Mouse (Mus musculus) MEL (cell line): ENCODE measurements around the gene Siva1. TPM values are rescaled to one million over a fixed set of nuclear protein-coding genes. Genes with fewer than 3 reads are reported as not detected.

Experiments used
- DNase-seq: peaks from one replicate; pipeline ENCODE4 v3.0.0; 2011; ENCODE audit warnings: low read depth, low spot score
- H3K27ac ChIP-seq: 2 replicates; pipeline ENCODE4 v1.5.1; 2012; ENCODE audit warnings: low read depth, mild to moderate bottlenecking, control low read depth, low read length, moderate library complexity; ENCODE audit not compliant: control insufficient read depth
- H3K27me3 ChIP-seq, 2 experiments: fragments of 150-350 bp in 1 of 2; sonication (generic) in 1 of 2; 2 replicates each; pipeline ENCODE4 v1.6.1; 2012; ENCODE audit warnings: low read length in 2 of 2, mild to moderate bottlenecking in 2 of 2, improper control_type of control experiment in 1 of 2, moderate library complexity in 1 of 2; ENCODE audit not compliant: insufficient read depth in 2 of 2, control insufficient read depth in 1 of 2
- H3K36me3 ChIP-seq, 2 experiments: 2 replicates each; pipeline ENCODE4 v1.6.1; 2012 to 2014; ENCODE audit warnings: low read length in 2 of 2, improper control_type of control experiment in 1 of 2, inconsistent platforms in 1 of 2, mild to moderate bottlenecking in 1 of 2; ENCODE audit not compliant: insufficient read depth in 2 of 2, control insufficient read depth in 1 of 2
- H3K4me1 ChIP-seq, 2 experiments: fragments of 150-350 bp in 1 of 2; sonication (generic) in 1 of 2; 2 replicates each; pipeline ENCODE4 v1.6.1; 2012; ENCODE audit warnings: low read length in 2 of 2, improper control_type of control experiment in 1 of 2, mild to moderate bottlenecking in 1 of 2; ENCODE audit not compliant: insufficient read depth in 2 of 2, control insufficient read depth in 1 of 2
- H3K4me3 ChIP-seq, 2 experiments: fragments of 150-350 bp in 1 of 2; sonication (generic) in 1 of 2; 2 replicates each; pipeline ENCODE4 v1.5.1; 2012; ENCODE audit warnings: low read depth in 2 of 2, low read length in 2 of 2, mild to moderate bottlenecking in 2 of 2, moderate library complexity in 2 of 2, control low read depth in 1 of 2, improper control_type of control experiment in 1 of 2; ENCODE audit not compliant: control insufficient read depth in 1 of 2, insufficient read depth in 1 of 2
- H3K79me2 ChIP-seq: 2 replicates; pipeline ENCODE4 v1.6.1; 2012; ENCODE audit warnings: mild to moderate bottlenecking, low read length, moderate library complexity; ENCODE audit not compliant: control insufficient read depth, poor library complexity, insufficient read depth
- H3K9ac ChIP-seq: 2 replicates; pipeline ENCODE4 v1.6.1; 2012; ENCODE audit warnings: low read depth, mild to moderate bottlenecking, control low read depth, low read length, moderate library complexity; ENCODE audit not compliant: control insufficient read depth, poor library complexity, severe bottlenecking
- H3K9me3 ChIP-seq: fragments of 150-350 bp; sonication (generic); replicated peaks from 2 replicates; pipeline ENCODE4 v1.6.1; 2012; ENCODE audit warnings: mild to moderate bottlenecking, low read length, improper control_type of control experiment, moderate library complexity; ENCODE audit not compliant: insufficient read depth
- GATA1 ChIP-seq: IDR thresholded peaks from 2 replicates; pipeline ENCODE4 v1.6.1; 2011; ENCODE audit warnings: low read depth, low read length, improper control_type of control experiment
- JUND ChIP-seq: IDR thresholded peaks from 2 replicates; pipeline ENCODE4 v1.6.1; 2011; ENCODE audit warnings: low read depth, mild to moderate bottlenecking, improper control_type of control experiment, low read length
- MAFK ChIP-seq: IDR thresholded peaks from 2 replicates; pipeline ENCODE4 v1.6.1; 2011; ENCODE audit warnings: low read depth, mild to moderate bottlenecking, low read length, improper control_type of control experiment, borderline replicate concordance
- MYB ChIP-seq: IDR thresholded peaks from 2 replicates; pipeline ENCODE4 v1.6.1; 2011; ENCODE audit warnings: mild to moderate bottlenecking, low read depth, low read length, improper control_type of control experiment
- POLR2A ChIP-seq, 2 experiments: IDR thresholded peaks; 2 replicates each; pipeline ENCODE4 v1.6.1; 2011 to 2012; ENCODE audit warnings: low read length in 2 of 2, mild to moderate bottlenecking in 2 of 2, control low read depth in 1 of 2, improper control_type of control experiment in 1 of 2, low read depth in 1 of 2, moderate library complexity in 1 of 2; ENCODE audit not compliant: control insufficient read depth in 1 of 2, insufficient read depth in 1 of 2, poor library complexity in 1 of 2
- RAD21 ChIP-seq: IDR thresholded peaks from 2 replicates; pipeline ENCODE4 v1.6.1; 2011; ENCODE audit warnings: mild to moderate bottlenecking, low read depth, low read length, improper control_type of control experiment
- ZKSCAN1 ChIP-seq: IDR thresholded peaks from 2 replicates; pipeline ENCODE4 v1.6.1; 2012; ENCODE audit warnings: low read depth, mild to moderate bottlenecking, inconsistent platforms, low read length, improper control_type of control experiment, moderate library complexity
- polyA plus RNA-seq, 2 experiments: library from polyadenylated mRNA; stranded (reverse) in 1 of 2; unstranded in 1 of 2; fragments of >175 nt in 1 of 2; fragments of >200 nt in 1 of 2; gene quantifications; 2 replicates each; pipeline versions ENCODE4 v1.2.1 to v1.2.4; 2012; ENCODE audit warnings: low replicate concordance in 2 of 2, low read depth in 1 of 2; ENCODE audit not compliant: insufficient read length in 2 of 2, insufficient read depth in 1 of 2, missing spikeins in 1 of 2
- total RNA-seq: library from RNA; depleted of rRNA; stranded (reverse); fragments of 300-350 nt; gene quantifications from 2 replicates; pipeline ENCODE4 v1.2.3, GENCODE M21; 2012

Gene Siva1
- total and polyA plus RNA-seq, 3 experiments = 531 to 659 TPM; not detected in 1

DNA sequence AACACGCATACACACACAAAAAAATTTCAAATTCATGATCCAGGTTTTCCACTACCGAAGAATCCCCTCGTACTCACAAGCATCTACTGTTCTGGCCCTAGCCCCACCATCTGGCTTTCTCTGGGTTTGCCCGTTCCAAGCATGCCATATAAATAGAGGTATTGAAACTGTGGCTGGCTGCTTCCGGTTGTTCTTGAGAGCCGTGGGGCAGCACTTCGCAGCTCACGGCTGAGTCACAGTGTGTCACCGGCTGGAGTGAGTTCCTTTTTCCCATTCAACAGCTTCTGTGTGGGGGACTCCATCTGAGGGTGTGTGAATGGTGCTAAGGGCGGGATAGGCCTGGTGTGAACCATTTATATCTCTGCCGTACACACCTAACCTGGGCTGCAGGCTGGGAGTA is 27.3 kb upstream of the Siva1 start:
- no peaks in the 10 kb centered on the region for H3K9me3 ChIP-seq
- peak; percentile 96 for DNase-seq
- peaks cover 6% of the 10 kb centered on the region; the same call in 1 of the 2 replicates for H3K79me2 ChIP-seq
- H3K36me3 ChIP-seq = peaks cover 0 to 26% of the 10 kb centered on the region in 2 experiments; a peak in 2 of 4 replicates
- H3K9ac ChIP-seq = peak overlapping the region; percentile 42
- H3K27ac ChIP-seq = peak overlapping the region; percentile 57
- peak; percentile 39; the same call in 1 of the 2 replicates for TF ChIP-seq GATA1
- TF ChIP-seq JUND = no peak
- H3K27me3 ChIP-seq = no peaks in the 10 kb centered on the region
- no peak overlapping the region for H3K4me3 ChIP-seq
- H3K4me1 ChIP-seq = peaks cover 17 to 36% of the 10 kb centered on the region in 2 experiments

- peak; percentile 69; the same call in 1 of the 2 replicates for TF ChIP-seq GATA1
- no peak for TF ChIP-seq RAD21
- TF ChIP-seq MAFK = no peak
- TF ChIP-seq MYB = no peak
- TF ChIP-seq ZKSCAN1 = no peak
- H3K9ac ChIP-seq = peak overlapping the region; percentile 73
- H3K9me3 ChIP-seq = no peaks in the 10 kb centered on the region
- DNase-seq = peak; percentile 100
- H3K27ac ChIP-seq = peak overlapping the region; percentile 61
- no peaks in the 10 kb centered on the region for H3K27me3 ChIP-seq
- H3K36me3 ChIP-seq = peaks cover 0 to 26% of the 10 kb centered on the region in 2 experiments; a peak in 2 of 4 replicates
- H3K4me3 ChIP-seq = peak overlapping the region in 1 of 2 experiments; percentile 56; a peak in 2 of 4 replicates
- peaks cover 6% of the 10 kb centered on the region; the same call in 1 of the 2 replicates for H3K79me2 ChIP-seq
- H3K4me1 ChIP-seq = peaks cover 17 to 36% of the 10 kb centered on the region in 2 experiments
Observed at GRCm38 (mm10) chr12:112617898-112618380, 26.5 kb upstream of the Siva1 start.

DNA sequence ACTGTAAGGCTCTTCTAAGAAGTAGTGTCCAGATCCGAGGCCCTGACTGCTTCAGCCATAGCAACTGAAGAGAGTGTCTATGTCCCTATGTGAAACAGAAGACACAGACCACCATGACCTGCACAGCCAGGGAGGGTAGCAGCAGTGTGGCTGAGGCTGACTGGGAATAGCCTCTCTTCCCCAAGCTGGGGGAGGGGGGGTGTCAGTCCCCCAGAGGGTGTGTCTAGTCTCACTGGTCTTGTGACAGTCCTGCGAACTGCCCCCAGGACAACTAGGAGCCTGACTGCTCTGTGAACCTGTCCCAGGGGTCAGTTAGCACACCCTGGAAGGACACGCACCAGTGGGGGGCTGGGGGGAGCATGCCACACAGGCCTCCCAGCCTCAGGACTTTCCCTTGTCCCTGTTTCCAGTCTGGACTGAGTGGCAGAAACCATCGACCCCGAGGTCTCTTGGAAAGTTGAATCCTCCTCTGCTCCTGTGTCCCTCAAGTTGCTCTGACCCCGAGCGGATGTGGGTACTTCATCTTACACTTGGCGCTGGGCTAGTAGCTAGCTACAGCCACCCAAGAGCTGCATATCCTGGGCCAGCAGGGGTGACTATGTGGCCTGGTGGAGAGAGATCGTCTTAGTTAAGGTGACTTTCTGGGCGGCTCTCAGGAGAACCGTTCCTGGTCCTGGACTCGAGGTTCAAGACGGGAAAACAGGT is 25.3 kb upstream of the Siva1 start:
- H3K9ac ChIP-seq = peak overlapping the region; percentile 73

More for the DNA sequence above, 25.3 kb upstream of the Siva1 start:
- Histone ChIP-seq H3K9me3 (no peaks in the 10 kb centered on the region), H3K27me3 (no peaks in the 10 kb centered on the region), H3K4me1 (peaks cover 22 to 43% of the 10 kb centered on the region in 2 experiments), H3K27ac (peak overlapping the region; percentile 61), H3K79me2 (peaks cover 6% of the 10 kb centered on the region; the same call in 1 of the 2 replicates), H3K4me3 (peak overlapping the region; percentile 56 to 64), H3K36me3 (peaks cover 0 to 29% of the 10 kb centered on the region in 2 experiments; a peak in 2 of 4 replicates)
- no peak for TF ChIP-seq POLR2A (IDR thresholded peaks at IDR 0.05; ENCODE audit: control insufficient read depth in 1 of 2, insufficient read depth in 1 of 2, low read depth in 1 of 2, low read length in 2 of 2, poor library complexity in 1 of 2)
- TF ChIP-seq GATA1 = peak; percentile 76; the same call in 1 of the 2 replicates
- peak; percentile 79 for DNase-seq
